Mouse (Mus musculus) activated CD4-positive, CD25-positive, alpha-beta regulatory T cell, adult 4 months (primary cell): Measurements from ENCODE around the gene Arhgef12. TPM values are rescaled to one million over a fixed set of nuclear protein-coding genes. Genes with fewer than 3 reads are reported as not detected.

Source experiments
- ATAC-seq: one replicate; pipeline ENCODE4 v1.8.0; 2017
- polyA plus RNA-seq, 2 experiments: library from polyadenylated mRNA; unstranded; fragments of 100-300 nt; shearing (Covaris generic); gene quantifications; one replicate each; pipeline ENCODE4 v1.2.1; 2017

Gene Arhgef12
- polyA plus RNA-seq, 2 experiments from 2014 or later = 11.3 to 11.4 TPM

- no peak for ATAC-seq
Observed at GRCm38 (mm10) chr9:43071741-43072140, 35.3 kb downstream of the Arhgef12 start.

- ATAC-seq = no peak
Observed at GRCm38 (mm10) chr9:43071176-43071575, 35.9 kb downstream of the Arhgef12 start.

- no peak for ATAC-seq
Observed at GRCm38 (mm10) chr9:43070566-43070965, 36.5 kb downstream of the Arhgef12 start.

- ATAC-seq = no peak
Observed at GRCm38 (mm10) chr9:43070153-43070552, 36.9 kb downstream of the Arhgef12 start.

- no peak for ATAC-seq
Observed at GRCm38 (mm10) chr9:43067896-43068295, 39.1 kb downstream of the Arhgef12 start.

GRCm38 (mm10) chr9:43065231-43065630 is 41.8 kb downstream of the Arhgef12 start:
- ATAC-seq = no peak

- no peak for ATAC-seq
Observed at GRCm38 (mm10) chr9:43061545-43061944, 45.5 kb downstream of the Arhgef12 start.

- no peak for ATAC-seq
Observed at GRCm38 (mm10) chr9:43050391-43050790, 56.6 kb downstream of the Arhgef12 start.

- no peak for ATAC-seq
Observed at GRCm38 (mm10) chr9:43044481-43044880, 62.6 kb downstream of the Arhgef12 start.

GRCm38 (mm10) chr9:43038466-43038865 is 68.6 kb downstream of the Arhgef12 start:
- ATAC-seq = no peak

- ATAC-seq = no peak
Observed at GRCm38 (mm10) chr9:43035208-43035607, 71.8 kb downstream of the Arhgef12 start.

- no peak for ATAC-seq
Observed at GRCm38 (mm10) chr9:43034273-43034672, 72.8 kb downstream of the Arhgef12 start.

GRCm38 (mm10) chr9:43027757-43028156 is 79.3 kb downstream of the Arhgef12 start:
- ATAC-seq = no peak

GRCm38 (mm10) chr9:43021515-43022251 is 85.4 kb downstream of the Arhgef12 start:
- no peak for ATAC-seq

- no peak for ATAC-seq
Observed at GRCm38 (mm10) chr9:43019656-43020055, 87.4 kb downstream of the Arhgef12 start.

GRCm38 (mm10) chr9:43015786-43016185 is 91.3 kb downstream of the Arhgef12 start:
- no peak for ATAC-seq

- ATAC-seq = no peak
Observed at GRCm38 (mm10) chr9:43015366-43015765, 91.7 kb downstream of the Arhgef12 start.

- ATAC-seq = no peak
Observed at GRCm38 (mm10) chr9:43014886-43015285, 92.2 kb downstream of the Arhgef12 start.

GRCm38 (mm10) chr9:43012541-43012940 is 94.5 kb downstream of the Arhgef12 start:
- ATAC-seq = no peak

GRCm38 (mm10) chr9:43011061-43011460 is 96.0 kb downstream of the Arhgef12 start:
- no peak for ATAC-seq

- no peak for ATAC-seq
Observed at GRCm38 (mm10) chr9:43003881-43004280, 103.2 kb downstream of the Arhgef12 start.

GRCm38 (mm10) chr9:43003017-43003416 is 104.0 kb downstream of the Arhgef12 start:
- no peak for ATAC-seq

- ATAC-seq = no peak
Observed at GRCm38 (mm10) chr9:43000595-43001250, 106.3 kb downstream of the Arhgef12 start.

GRCm38 (mm10) chr9:43000070-43000469 is 107.0 kb downstream of the Arhgef12 start:
- no peak for ATAC-seq
